Mouse (Mus musculus) spleen, postnatal 36 days (tissue): ENCODE results near the gene Kdm8.

ENCODE experiments used
- DNase-seq, 2 experiments: peaks; one replicate each; pipeline ENCODE4 v3.0.0; 2022; ENCODE audit warnings: low spot score in 2 of 2, mixed read lengths in 1 of 2

The Kdm8 gene

DNA sequence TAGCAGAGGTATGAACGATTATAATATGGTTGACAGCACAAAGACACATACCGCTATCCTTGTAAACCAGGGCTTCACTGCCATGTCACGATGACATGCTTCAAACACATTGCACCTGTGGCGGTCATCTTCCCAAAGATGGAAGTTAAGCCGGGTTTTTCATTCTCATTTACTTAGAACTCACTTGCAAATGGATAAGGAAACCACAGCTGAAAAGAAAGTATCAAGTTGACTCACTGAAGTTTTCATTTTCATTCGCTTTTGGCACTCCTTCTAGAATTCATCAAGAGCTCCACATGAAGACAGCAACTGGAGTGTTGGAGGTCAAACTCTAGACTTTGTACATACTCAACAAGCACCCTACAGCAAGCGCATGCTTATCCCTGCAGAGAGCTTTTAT is 56.4 kb downstream of the Kdm8 start:
- DNase-seq = no peak

DNA sequence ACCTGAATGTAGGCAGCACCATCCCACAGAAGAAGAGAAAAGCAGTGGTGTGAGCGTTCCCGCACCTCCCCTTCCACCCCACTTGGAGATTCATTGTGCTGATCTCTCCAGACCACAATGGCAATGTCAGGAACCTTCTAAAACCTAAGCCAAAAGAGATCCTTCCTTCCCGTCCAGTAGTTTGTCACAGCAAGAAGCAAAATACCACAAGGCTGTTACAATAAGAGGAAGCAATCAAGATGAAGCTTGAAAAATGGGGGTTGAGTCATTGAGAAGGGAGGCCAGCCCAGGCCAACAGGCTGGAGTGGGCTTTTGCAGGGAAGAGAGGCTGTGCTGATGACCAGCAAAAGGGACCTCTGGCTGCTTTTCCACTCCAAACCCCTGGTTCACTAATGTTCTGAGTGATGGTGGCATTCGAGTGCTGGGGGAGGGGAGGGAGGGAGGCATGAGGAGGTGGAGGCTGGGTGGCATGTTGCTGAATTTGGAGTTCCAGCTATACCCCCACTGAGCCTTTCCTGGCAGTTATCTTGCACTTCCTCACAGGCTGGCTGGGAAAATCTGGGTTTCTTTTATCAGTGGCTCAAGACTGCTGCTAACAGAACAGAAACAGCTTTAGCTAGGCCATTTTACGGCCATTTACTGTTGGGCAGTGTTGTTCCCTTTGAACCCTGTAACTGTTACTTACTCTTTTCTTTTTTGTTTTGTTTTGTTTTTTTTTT is 59.1 kb downstream of the Kdm8 start:
- no peak for DNase-seq

DNA sequence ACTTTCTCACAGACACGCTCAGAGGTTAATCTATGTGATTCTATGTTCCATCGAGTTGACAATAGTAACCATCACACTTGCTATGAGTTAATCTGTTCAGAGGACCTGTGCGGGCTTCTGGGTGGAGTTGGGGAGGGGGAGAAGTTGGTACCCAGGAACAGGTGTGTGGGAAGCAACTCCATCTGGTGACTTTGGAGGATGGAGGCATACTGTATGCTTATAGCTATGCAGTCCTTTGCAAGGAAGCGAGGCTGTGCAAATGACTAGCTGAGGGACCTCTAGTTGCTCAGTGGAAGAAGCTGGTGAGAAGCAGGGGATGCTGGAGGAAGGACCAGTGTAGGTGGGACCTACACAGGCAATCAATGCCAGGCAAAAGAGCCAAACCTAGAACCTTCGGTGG is 60.1 kb downstream of the Kdm8 start:
- no peak for DNase-seq

DNA sequence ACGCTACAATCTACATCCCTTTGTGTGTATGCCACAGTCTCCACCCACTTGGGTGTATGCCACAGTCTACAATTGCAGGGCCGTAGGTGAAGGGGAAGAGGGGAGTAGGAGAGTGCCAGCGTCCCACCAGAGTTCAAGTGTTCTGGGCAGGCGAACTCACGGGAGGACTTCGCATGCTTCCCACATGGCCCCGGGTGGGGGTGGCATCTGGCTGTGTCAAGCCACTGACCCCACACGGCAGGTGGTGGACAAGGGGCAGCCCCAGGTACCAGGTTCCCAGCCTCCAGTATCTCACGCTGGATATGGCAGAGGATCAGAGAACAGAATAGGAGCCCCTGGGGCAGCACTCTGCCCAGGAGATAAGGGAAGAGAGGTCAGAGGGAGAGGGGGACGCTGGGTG is 61.1 kb downstream of the Kdm8 start:
- DNase-seq = no peak

DNA sequence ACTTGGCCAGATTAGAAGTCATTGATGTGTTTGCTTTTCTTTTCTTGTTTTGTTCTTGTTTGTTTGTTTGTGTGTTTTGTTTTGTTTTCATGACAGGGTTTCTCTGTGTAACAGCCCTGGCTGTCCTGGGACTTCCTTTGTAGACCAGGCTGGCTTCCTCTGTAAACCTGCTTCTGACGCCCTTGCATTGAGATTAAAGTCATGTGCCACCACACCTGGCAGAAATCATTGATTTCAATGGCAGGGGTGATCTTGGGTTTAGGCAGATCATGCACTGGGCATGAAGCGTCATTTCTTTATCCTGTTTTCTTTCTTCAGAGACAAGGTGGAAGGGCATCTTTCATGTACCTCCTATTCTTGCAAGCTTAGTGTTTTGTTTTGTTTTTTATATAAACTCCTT is 62.8 kb downstream of the Kdm8 start:
- DNase-seq = no peak

DNA sequence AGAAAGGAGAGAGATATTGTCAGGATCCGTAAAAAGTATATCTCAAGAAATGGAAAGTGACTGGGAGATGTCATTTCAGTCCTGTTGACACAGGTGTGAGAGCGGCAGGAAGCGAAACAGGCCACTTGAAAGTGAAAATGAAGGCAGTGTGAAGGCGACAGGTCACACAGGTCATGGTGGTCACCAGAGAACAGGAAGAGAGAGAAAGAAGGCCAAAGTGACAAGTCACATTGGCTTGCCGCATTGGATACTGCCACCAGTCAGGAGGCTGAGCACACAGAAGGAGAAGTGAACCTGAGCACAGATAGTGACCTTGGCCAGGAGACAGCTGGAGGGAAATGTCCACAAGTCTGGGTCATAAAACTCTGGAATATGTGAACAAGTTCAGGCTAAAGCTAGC is 67.0 kb downstream of the Kdm8 start:
- DNase-seq = no peak

DNA sequence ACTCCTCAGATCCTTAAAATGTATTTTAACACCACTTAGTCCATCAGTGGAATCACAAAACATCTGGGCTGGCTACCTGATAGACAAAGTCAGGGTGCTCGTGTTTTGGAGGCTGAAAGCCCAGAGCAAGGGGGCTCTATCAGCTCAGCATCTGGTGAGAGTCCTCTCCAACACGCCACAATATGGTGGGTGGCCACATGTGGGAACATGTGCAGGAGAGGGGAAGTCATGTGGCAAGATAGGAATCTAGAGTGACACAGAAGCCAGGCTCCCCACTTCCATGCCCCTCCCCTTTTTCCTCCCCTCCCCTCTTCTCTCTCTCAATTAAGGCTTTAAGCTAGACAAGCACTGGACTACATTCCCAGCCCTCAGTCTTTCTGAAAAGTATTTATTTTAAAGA is 67.4 kb downstream of the Kdm8 start:
- DNase-seq = no peak
